Mouse (Mus musculus) common myeloid progenitor, adult 5-6 weeks (primary cell): ENCODE measurements at regions not wholly inside any gene's neighbourhood (a gene's known extent, or its start where the extent isn't known, plus 50 kb on each side); places are given as distances from the start of the nearest gene placed in this dataset.
A peak's percentile ranks its signal among the peaks of the same experiment; 100 is the strongest.

Experiments used
- ATAC-seq: replicated peaks from 2 replicates; pipeline ENCODE4 v1.8.0; 2016; ENCODE audit warnings: low read depth, mild to moderate bottlenecking, moderate TSS enrichment, inconsistent platforms; ENCODE audit not compliant: poor library complexity, severe bottlenecking

DNA sequence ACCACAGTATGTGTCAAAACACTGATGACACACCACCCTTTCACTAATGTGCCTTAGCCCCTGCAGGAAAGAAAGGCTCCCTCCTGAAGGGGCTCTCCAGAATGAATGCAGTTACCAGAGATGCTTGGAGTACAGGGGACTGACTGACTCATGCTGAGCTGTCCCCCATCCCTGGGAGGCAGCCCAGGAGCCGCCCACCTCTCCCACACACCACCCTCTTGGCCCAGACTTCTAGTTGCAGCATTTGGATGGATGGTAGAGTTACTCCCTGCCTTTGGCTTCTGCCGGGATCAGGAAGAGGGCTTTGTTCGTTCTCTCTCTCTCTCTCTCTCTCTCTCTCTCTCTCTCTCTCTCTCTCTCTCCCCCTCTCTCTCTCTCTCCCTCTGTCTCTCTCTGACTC is 53.4 kb upstream of the Jun start:
- peak; percentile 12; the same call in 1 of the 2 replicates for ATAC-seq

DNA sequence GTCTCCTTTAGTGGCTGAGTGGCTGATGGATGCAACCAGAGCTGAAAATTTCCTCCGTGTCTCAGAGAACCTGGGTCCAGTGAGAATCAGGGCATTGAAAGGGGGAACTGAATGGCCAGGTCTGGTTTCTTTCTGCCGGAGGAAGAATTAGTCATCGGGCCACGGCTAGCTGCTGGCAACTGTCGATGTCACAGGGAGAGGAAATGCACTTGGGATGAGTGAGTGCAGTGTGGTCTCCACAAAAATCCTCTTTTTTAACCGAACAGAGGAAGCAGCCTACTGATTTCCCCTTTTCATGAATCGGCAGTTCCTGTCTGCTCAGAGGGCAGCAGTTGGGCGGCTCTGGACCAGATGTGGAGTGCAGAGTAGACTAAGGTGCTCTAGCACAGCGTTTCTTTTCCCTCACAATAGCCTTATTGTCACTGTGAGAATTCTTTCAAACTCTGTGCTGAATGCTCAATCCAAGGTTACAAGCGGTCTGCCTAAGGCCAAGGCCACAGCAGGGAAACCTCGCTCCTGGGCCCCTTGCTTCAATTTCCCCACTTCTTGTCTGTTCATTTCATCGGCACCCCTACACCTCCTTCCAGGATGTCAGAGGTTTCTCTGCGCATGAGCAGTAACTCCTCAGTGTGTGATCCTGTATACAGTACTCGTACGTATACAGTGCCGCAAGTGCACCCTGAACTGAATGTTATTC is 54.1 kb upstream of the Jun start:
- ATAC-seq = peak; percentile 92

DNA sequence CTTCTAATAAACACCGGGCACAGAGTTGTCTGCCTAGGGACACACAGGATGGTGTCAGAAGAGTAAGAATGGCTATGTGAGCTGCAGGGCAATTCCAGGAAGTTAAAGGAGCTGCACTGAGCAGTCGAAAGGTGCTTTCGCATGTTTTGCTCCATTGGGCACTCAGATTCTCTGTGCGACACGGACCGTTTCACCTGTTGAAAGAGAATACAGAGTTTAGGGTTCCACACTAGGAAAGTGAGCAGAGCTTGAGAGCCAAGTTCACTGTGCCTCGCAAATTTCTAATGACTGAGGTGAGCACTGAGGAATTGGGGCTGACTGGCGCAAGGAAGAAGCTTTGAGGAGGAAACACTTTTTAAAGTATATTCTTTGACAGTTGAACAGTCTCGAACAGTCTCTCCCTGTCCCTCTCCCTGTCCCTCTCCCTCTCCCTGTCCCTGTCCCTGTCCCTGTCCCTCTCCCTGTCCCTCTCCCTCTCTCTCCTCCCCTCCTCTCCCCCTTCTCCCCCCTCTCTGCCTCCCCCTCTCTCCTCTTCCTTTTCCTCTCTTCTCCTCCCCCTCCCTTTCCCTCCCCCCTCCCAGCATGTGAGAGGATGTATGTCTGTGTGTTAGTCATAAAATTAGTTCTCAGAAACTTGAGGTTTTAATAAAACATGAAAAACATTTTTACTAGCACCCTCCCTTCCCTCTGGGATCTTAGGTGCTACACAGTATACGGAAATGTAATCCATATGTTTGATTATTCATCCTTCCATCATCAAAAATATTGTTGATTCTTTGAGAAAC is 55.1 kb upstream of the Jun start:
- no peak for ATAC-seq

DNA sequence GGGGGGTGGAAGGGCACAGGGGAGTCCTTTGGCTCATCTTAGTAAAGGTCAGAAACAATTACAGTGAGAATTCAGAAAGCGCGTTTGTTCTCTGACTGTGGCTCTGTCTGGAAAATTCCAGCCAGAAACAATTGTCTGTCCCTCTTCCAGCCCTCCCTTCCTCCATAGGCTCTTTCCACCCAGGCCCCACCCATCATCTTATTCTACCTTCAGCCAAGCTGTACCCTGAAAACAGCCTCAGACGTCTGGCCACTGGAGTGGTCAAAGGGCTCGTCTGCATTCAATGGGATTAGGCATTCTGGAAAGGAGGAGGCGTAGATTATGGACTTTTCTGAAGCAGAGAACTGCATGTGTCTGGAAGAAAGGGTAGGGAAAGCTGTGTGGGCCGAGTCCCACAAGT is 56.8 kb upstream of the Jun start:
- ATAC-seq = no peak

DNA sequence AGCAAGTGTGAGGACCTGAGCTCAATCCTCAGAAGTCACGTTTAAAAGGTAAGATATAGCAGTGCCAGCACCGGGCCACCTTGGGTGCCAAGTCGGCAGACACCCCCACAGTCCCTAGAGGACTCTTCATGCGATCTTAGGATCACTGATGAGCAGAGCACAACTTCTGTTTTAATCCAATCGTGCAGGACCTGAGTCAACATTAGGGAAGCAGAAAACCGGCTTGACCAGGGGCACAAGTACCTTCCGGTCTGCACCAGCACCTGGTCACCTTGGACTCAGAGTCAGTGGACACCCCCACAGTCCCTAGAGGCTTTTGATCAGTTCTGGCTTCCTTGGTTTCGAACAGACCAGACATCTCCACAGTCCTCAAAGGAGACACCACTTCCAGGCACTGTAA is 58.8 kb upstream of the Jun start:
- no peak for ATAC-seq

DNA sequence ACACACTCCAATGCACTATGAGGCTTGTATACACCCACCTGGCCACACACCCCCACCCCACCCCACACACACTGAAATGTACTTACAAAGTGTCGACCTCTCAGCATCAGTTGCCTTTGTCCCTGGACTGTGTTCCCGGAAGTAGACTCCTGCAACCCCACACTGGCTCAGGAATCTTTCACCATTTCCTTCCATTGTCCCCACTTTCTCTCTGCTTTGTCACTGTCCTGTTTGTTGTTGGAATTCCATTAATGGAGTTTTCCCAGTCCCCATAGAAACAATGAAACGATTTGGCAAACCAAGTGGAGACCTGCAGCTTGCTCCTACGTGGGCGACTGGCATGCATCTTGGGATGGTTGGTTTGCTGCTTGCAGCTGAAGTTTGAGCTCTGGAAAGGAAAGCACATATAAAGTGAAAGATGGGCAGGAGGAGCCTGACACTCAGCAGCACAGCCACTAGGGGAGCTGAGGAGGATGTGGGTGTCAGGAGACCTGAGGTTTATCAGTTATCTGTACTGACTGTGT is 65.2 kb upstream of the Jun start:
- peak; percentile 65; the same call in 1 of the 2 replicates for ATAC-seq

DNA sequence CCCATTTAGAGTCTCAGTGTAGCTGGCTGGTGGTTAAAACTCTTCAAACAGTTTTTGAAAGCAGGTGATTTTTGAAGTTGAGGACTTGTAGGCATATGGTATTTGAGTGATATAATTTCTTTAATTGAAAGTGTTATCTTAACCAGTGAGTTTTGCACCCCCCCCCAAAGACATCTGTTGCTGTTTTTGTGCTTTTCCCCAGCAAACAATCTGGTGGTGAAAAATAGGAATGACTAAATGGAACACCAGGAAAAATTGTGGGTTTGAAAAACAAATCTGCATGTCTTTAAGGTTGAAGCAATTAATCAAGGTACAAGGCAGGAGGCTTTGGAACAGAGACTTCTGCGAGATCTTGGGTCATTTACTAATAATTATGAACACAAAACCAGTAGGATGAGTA is 68.9 kb upstream of the Jun start:
- ATAC-seq = no peak

DNA sequence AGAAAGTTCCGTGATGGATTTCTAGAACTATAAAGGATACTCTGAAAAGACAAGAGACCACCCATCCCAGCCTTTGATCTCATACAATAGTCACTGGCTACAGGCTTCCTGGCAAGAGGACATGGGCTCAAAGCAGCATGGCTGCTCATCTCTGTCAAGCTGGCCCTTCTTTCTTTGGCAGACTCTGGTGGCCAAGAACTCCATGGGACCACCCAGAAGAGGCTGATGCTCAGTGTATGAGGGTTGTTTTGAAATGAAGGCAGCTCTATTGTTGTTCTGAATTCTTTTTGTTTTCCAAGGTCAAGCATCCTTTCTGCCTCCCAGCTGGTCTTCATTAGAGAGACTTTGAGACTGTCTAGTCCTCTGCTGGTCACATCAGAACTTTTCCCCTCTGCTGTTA is 73.3 kb upstream of the Jun start:
- ATAC-seq = no peak

DNA sequence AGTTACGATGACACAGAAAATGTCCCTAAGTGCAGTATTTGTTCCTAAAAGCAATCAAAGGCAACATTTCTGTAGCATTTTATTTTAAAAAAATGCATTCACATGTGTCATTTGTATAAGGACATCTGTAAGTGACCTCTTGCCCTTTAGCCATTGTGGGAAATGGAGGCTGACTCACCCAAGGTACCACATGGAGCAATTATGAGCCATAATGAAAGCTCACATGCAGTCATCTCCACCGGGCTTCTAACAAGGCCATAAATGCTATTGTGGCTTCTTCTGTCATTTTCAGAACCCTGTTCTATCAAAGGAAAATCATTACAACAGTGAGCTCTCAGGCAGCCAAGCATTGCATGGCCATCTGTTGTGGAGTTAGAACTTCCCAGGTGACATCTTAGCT is 75.9 kb upstream of the Jun start:
- no peak for ATAC-seq

DNA sequence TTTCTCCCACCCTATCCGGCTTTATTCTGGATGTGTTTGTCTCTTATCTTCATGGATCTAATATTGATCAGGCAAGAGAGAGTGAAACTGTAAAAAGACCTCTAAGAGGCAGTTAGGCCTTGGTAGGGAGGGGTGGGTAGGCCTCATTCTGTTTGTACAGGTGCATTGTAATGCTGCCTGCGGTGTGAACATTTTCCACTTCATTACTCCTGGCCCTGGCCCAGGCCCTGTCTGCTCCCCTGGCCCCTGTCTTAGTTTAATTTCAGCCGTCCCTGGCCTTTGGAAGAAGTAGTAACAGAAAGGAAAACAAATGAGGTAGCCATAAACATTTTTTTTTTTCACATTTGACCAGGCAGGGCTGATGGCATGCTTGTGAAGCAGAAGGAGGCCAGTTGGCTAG is 81.8 kb upstream of the Jun start:
- ATAC-seq = no peak

DNA sequence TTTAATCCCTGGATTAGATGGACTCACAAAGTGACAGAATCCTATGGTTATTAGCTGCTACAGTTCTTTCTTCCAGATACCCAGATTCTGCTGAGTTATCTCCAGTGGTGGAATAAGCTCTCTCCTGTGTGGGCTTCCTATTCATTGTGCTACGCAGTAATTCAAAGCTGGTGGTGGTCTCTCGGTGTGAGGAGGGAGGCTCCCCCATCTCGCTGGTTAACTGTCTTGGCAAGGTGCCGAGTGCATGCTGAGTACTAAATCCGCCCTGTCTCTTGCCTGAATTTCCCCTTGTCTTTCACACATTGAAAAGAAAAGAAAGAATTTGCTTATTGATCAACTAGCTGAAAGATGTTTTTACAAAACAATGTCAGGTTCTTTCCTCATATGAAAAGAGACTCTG is 82.6 kb upstream of the Jun start:
- no peak for ATAC-seq

DNA sequence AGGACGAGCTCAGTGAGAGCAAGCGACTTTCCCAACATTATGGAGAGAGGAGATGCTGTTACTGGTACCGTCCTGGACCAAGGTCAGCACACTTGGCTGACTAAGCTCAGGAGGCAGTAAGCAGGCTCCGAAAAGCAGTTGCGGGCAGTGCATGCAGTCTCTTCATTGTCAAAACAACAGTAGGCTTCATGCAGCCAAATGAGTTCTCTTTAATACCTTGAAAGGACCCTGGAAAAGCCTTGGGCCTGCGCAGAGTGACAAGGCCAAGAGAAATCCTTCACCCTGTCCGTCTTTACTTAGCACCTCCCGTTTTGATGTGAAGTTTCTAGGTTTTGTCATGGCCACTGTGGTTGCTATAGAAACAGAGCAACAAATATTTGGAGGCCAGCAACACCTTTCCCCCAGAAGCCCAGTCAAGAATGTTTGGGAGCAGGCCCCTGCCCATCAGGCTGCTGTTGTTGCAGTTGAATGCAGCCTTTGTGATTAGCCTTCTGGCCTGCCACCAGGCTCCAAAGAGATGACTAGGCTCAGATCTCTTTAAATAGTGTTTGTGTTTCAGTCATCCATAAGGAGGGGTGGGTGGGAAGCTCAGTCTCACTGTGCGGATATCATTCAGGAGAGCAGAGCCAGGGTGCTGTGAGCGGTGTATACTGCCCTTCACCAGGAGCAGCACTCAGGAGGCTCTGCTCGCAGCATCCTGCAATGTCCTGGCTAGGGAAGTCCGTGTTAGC is 85.6 kb upstream of the Jun start:
- no peak for ATAC-seq

DNA sequence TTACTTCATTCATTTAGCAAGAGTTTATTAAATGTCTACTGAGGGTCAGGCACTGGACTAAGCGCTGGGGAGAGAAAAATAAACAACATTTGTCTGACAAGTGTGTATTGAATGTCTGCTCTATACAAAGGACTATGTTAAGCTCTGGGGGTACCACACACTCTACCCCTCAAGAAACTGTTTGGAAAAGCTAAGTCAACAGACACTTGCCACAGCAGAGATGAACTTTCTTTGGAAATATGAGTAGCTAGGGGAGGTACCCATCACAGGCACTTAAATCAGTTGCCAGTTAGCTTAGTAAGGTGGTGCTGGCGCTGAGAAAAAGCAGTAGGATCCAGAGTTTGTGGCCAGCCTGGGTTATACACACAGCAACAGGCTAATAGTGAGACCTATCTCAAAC is 86.7 kb upstream of the Jun start:
- ATAC-seq = no peak

DNA sequence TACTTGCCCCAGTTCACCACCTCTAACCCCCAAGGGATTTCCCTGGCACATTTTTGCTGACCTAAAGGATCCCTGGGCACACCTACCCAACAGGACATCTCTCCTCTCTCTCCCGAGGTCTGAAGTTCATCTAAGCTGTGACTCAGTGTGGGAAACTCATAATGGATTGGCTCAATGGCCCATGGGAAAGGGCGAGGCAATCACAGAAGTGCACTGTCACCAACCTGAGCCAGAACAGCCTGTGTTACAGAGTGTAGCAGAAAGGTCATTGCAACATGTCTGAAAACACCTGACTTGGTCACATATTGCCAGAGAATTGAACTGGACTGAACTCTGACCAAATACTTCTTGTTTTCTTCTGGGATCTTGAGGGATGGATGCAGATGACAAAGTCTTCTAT is 89.2 kb upstream of the Jun start:
- ATAC-seq = no peak

DNA sequence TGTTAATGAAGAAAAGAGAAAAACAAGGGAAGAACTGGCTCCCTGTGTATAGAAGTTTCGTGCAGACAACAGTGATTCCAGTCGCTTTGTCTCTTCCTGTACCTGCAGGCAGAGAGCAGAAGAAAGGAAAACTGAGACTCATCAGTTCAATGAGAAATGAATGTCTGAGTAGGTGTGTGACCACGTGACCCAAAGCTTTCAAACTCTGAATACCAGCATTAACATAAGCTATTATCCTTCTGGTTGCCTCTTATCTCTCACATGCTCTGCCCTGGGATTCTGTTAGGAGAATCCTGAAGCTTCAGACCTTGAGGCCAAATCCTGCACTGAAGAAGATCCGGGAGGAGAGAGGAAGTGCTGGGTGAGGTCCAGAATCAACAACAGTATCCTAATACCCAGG is 91.1 kb upstream of the Jun start:
- no peak for ATAC-seq

DNA sequence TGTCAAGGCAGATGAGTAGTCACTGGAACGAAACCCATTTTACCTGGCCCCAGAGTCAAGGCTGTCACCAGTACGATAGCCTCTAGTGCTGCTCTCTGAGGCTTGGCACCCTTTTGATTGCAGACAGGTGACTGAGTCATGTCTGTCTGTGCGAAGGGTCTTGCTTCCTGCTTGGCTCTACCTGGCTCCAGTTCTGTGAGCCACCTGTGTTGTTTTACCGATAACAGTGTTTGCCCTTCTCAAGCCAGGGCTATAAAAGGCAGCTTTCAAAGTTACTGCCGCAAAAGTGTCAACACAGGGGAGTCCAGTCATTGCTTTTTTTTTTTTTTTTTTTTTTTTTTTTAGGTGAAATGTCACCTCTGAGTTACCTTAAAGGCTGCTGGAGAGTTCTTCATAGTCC is 91.6 kb upstream of the Jun start:
- no peak for ATAC-seq

DNA sequence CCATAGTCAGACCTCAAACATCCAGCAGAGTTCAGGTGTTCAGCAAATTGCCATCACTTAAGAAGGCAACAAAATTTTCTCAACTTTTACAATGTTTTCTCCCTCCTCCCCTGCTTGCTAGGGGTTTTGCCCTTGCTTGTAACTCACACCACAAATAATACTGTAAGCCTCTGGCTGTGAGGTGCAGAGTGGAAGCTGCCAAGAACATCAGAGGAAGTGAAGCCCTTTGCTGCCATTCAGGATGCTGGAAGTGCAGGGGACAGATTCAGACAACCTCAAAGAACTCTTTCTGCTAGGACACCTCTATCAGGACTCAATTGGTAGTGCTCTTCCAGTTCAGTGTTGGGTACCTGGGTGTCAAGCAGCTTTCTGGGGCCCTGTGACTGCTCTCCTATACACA is 92.4 kb upstream of the Jun start:
- ATAC-seq = no peak

DNA sequence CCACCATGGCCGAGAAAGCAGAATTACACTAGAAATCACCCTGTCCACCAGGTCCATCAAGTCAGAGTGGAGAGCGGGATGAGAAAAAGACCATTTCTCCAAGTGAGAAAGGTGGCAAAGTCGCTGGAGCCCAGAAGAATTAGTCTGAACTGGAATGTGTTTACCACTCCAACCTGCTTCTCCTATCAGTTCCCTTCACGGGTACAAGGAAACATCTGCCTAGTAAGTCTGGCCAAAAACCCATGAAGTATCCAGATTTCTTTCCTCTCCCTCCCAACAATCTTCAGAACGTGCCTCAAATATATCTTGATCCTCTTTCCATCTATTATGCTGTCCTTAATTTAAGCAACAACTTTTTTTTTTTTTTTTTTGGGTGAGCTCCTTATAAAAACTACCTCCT is 94.2 kb upstream of the Jun start:
- ATAC-seq = no peak

DNA sequence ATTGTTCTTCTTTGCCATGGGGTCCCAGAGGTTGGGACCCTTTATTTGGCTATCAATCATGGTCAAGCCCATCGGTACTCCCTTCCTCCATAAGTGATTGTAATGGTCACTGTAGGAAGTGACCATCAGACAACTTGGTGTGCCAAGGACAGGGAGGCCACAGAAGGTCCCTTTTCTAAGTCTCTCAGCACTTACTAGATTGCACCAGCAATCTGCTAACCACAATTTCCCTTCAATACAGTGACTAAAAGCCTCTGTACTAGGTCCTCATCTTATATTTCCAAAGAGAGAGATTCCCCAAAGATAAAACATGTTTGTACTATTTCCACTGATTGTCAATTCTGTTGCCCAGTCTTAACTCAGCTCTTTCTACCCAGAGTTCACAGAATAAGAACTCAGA is 96.6 kb upstream of the Jun start:
- peak; percentile 21; the same call in 1 of the 2 replicates for ATAC-seq

DNA sequence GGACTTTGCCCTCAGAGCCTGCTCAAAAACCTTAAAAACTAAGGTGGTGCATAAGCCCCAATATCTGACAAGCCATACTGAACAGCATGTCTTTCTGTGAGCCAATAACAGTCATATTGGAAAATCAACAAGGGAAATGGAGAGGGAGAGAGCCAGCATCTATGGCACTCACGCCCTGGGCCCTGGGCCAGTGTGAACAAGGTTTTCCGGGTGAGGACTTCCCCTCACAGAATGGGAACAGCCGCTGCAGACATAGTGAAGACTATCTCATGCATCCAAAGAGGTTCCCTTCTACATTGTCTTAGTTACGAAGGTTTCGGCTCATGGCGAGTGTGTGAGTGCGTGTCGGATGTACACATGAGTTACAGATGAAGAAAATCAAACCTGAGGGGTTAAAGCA is 99.7 kb upstream of the Jun start:
- no peak for ATAC-seq
